Mouse (Mus musculus): ENCODE data around the gene Syt5. TPM values are rescaled to one million over a fixed set of nuclear protein-coding genes. Genes with fewer than 3 reads are reported as not detected.

Syt5 gene
- polyA plus RNA-seq, 1 experiment: 0.22 TPM

- Histone ChIP-seq H3ac (ENCODE audit: control insufficient read depth, insufficient read length) (no peak overlapping the region), H3K4me3 (no peak overlapping the region), H3K79me2 (ENCODE audit: control insufficient read depth, insufficient read depth) (peaks cover 79% of the 10 kb centered on the region), H3K36me3 (ENCODE audit: control insufficient read depth, insufficient read depth) (peaks cover 12% of the 10 kb centered on the region), H3K27me3 (ENCODE audit: control insufficient read depth, insufficient read depth, insufficient read length) (no peaks in the 10 kb centered on the region), H3K4me2 (ENCODE audit: low read depth) (no peak overlapping the region)
- TF ChIP-seq MAX (IDR thresholded peaks at IDR 0.05; ENCODE audit: low read depth): no peak
- TF ChIP-seq POLR2A (IDR thresholded peaks at IDR 0.05; ENCODE audit: insufficient read length, low read depth): no peak
- TF ChIP-seq POLR2AphosphoS2 (IDR thresholded peaks at IDR 0.05; ENCODE audit: insufficient read length, low read depth): no peak
- TF ChIP-seq CEBPB (IDR thresholded peaks at IDR 0.05; ENCODE audit: insufficient read depth, poor library complexity, severe bottlenecking): no peak
- TF ChIP-seq MYOD1 (IDR thresholded peaks at IDR 0.05; ENCODE audit: control insufficient read depth in 1 of 3, insufficient read length in 2 of 3, low read depth in 2 of 3): no peak
- TF ChIP-seq E2F4 (IDR thresholded peaks at IDR 0.05; ENCODE audit: insufficient read depth): no peak
- TF ChIP-seq MYOG (IDR thresholded peaks at IDR 0.05; ENCODE audit: control insufficient read depth in 1 of 3, insufficient read depth in 1 of 3, insufficient read length in 2 of 3, low read depth in 2 of 3): no peak
- no peak for TF ChIP-seq REST (IDR thresholded peaks at IDR 0.05; ENCODE audit: insufficient read depth, insufficient read length)
These were observed 50.9 kb downstream of the Syt5 start for GRCm38 (mm10) chr7:4496468-4496867.

- H3K4me2 ChIP-seq (ENCODE audit: low read depth): no peak overlapping the region
- no peak overlapping the region for H3ac ChIP-seq (ENCODE audit: control insufficient read depth, insufficient read length)
- no peak overlapping the region for H3K4me3 ChIP-seq
- H3K36me3 ChIP-seq (ENCODE audit: control insufficient read depth, insufficient read depth): peaks cover 19% of the 10 kb centered on the region
- no peak for TF ChIP-seq E2F4 (IDR thresholded peaks at IDR 0.05; ENCODE audit: insufficient read depth)
- TF ChIP-seq SRF (IDR thresholded peaks at IDR 0.05; ENCODE audit: control insufficient read depth, insufficient read length, low read depth): no peak
- no peak for TF ChIP-seq POLR2AphosphoS2 (IDR thresholded peaks at IDR 0.05; ENCODE audit: insufficient read length, low read depth)
- TF ChIP-seq MAX (IDR thresholded peaks at IDR 0.05; ENCODE audit: low read depth): no peak
- no peak for TF ChIP-seq POLR2A (IDR thresholded peaks at IDR 0.05; ENCODE audit: insufficient read length, low read depth)
- no peak for TF ChIP-seq USF1 (IDR thresholded peaks at IDR 0.05; ENCODE audit: low read depth)
- no peak for TF ChIP-seq CEBPB (IDR thresholded peaks at IDR 0.05; ENCODE audit: insufficient read depth, poor library complexity, severe bottlenecking)
- TF ChIP-seq TCF12 (IDR thresholded peaks at IDR 0.05; ENCODE audit: insufficient read depth, poor library complexity, severe bottlenecking): no peak
- no peak for TF ChIP-seq MYOD1 (IDR thresholded peaks at IDR 0.05; ENCODE audit: control insufficient read depth in 1 of 3, insufficient read length in 2 of 3, low read depth in 2 of 3)
- TF ChIP-seq TCF3 (IDR thresholded peaks at IDR 0.05; ENCODE audit: insufficient read length, low read depth): no peak
- no peak for TF ChIP-seq REST (IDR thresholded peaks at IDR 0.05; ENCODE audit: insufficient read depth, insufficient read length)
- no peaks in the 10 kb centered on the region for H3K27me3 ChIP-seq (ENCODE audit: control insufficient read depth, insufficient read depth, insufficient read length)
- H3K79me2 ChIP-seq (ENCODE audit: control insufficient read depth, insufficient read depth): peaks cover 66% of the 10 kb centered on the region
These were observed 53.4 kb downstream of the Syt5 start for GRCm38 (mm10) chr7:4493991-4494390.

GRCm38 (mm10) chr7:4492284-4493224 is 54.8 kb downstream of the Syt5 start:
- peaks cover 23% of the 10 kb centered on the region for H3K36me3 ChIP-seq (ENCODE audit: control insufficient read depth, insufficient read depth)
- H3ac ChIP-seq (ENCODE audit: control insufficient read depth, insufficient read length): no peak overlapping the region
- TF ChIP-seq USF1 (IDR thresholded peaks at IDR 0.05; ENCODE audit: low read depth): peak; percentile 31
- no peak for TF ChIP-seq REST (IDR thresholded peaks at IDR 0.05; ENCODE audit: insufficient read depth, insufficient read length)
- peaks cover 61% of the 10 kb centered on the region for H3K79me2 ChIP-seq (ENCODE audit: control insufficient read depth, insufficient read depth)
- no peaks in the 10 kb centered on the region for H3K27me3 ChIP-seq (ENCODE audit: control insufficient read depth, insufficient read depth, insufficient read length)
- H3K4me3 ChIP-seq: no peak overlapping the region
- H3K4me2 ChIP-seq (ENCODE audit: low read depth): peak overlapping the region; percentile 18

GRCm38 (mm10) chr7:4491308-4491707 is 56.0 kb downstream of the Syt5 start:
- Histone ChIP-seq H3K4me2 (ENCODE audit: low read depth) (peak overlapping the region; percentile 43), H3K4me3 (no peak overlapping the region), H3K27me3 (ENCODE audit: control insufficient read depth, insufficient read depth, insufficient read length) (no peaks in the 10 kb centered on the region), H3K36me3 (ENCODE audit: control insufficient read depth, insufficient read depth) (peaks cover 22% of the 10 kb centered on the region), H3ac (ENCODE audit: control insufficient read depth, insufficient read length) (no peak overlapping the region), H3K79me2 (ENCODE audit: control insufficient read depth, insufficient read depth) (peaks cover 48% of the 10 kb centered on the region)
- TF ChIP-seq CEBPB (IDR thresholded peaks at IDR 0.05; ENCODE audit: insufficient read depth, poor library complexity, severe bottlenecking) (no peak), REST (IDR thresholded peaks at IDR 0.05; ENCODE audit: insufficient read depth, insufficient read length) (no peak), SRF (IDR thresholded peaks at IDR 0.05; ENCODE audit: control insufficient read depth, insufficient read length, low read depth) (no peak), MAX (IDR thresholded peaks at IDR 0.05; ENCODE audit: low read depth) (no peak), TCF3 (IDR thresholded peaks at IDR 0.05; ENCODE audit: insufficient read length, low read depth) (no peak), MYOD1 (IDR thresholded peaks at IDR 0.05; ENCODE audit: control insufficient read depth in 1 of 3, insufficient read length in 2 of 3, low read depth in 2 of 3) (peak in 1 of 3 experiments; percentile 26), USF1 (IDR thresholded peaks at IDR 0.05; ENCODE audit: low read depth) (no peak), MYOG (IDR thresholded peaks at IDR 0.05; ENCODE audit: control insufficient read depth in 1 of 3, insufficient read depth in 1 of 3, insufficient read length in 2 of 3, low read depth in 2 of 3) (no peak), POLR2A (IDR thresholded peaks at IDR 0.05; ENCODE audit: insufficient read length, low read depth) (no peak)

Other genes with a start within 250 kb of the Syt5 start
- gene Ncr1, start 209.8 kb downstream of the Syt5 start, polyA plus RNA-seq (2012; fragmentation: generic; extraction: Trizol): not detected
- not detected for gene Gp6, start 149.8 kb downstream of the Syt5 start, polyA plus RNA-seq (2012; fragmentation: generic; extraction: Trizol)
- gene Rdh13, start 101.9 kb downstream of the Syt5 start, polyA plus RNA-seq (2012; fragmentation: generic; extraction: Trizol): 16.4 TPM
- gene Eps8l1, start 86.9 kb downstream of the Syt5 start, polyA plus RNA-seq (2012; fragmentation: generic; extraction: Trizol): 0.12 TPM
- gene Ppp1r12c, start 45.9 kb downstream of the Syt5 start, polyA plus RNA-seq (2012; fragmentation: generic; extraction: Trizol): 39.0 TPM
- gene Tnnt1, start 31.2 kb downstream of the Syt5 start, polyA plus RNA-seq (2012; fragmentation: generic; extraction: Trizol): 1,403 TPM
- gene Tnni3, start 23.3 kb downstream of the Syt5 start, polyA plus RNA-seq (2012; fragmentation: generic; extraction: Trizol): 13.3 TPM
- gene Dnaaf3, start 15.1 kb downstream of the Syt5 start, polyA plus RNA-seq (2012; fragmentation: generic; extraction: Trizol): 2.2 TPM
- gene Ptprh, start 56.5 kb upstream of the Syt5 start, polyA plus RNA-seq (2012; fragmentation: generic; extraction: Trizol): not detected
- 2.2 TPM for gene Tmem86b, start 83.9 kb upstream of the Syt5 start, polyA plus RNA-seq (2012; fragmentation: generic; extraction: Trizol)
- 46.1 TPM for gene Ppp6r1, start 111.5 kb upstream of the Syt5 start, polyA plus RNA-seq (2012; fragmentation: generic; extraction: Trizol)
- gene Hspbp1, start 137.5 kb upstream of the Syt5 start, polyA plus RNA-seq (2012; fragmentation: generic; extraction: Trizol): 67.5 TPM
- gene Brsk1, start 143.1 kb upstream of the Syt5 start, polyA plus RNA-seq (2012; fragmentation: generic; extraction: Trizol): 7.0 TPM
- gene Tmem150b, start 177.7 kb upstream of the Syt5 start, polyA plus RNA-seq (2012; fragmentation: generic; extraction: Trizol): 0.04 TPM
- 19.2 TPM for gene Kmt5c, start 192.6 kb upstream of the Syt5 start, polyA plus RNA-seq (2012; fragmentation: generic; extraction: Trizol)
- gene Cox6b2, start 205.6 kb upstream of the Syt5 start, polyA plus RNA-seq (2012; fragmentation: generic; extraction: Trizol): 0.19 TPM
- not detected for gene Fam71e2, start 223.8 kb upstream of the Syt5 start, polyA plus RNA-seq (2012; fragmentation: generic; extraction: Trizol)
- gene Il11, start 235.3 kb upstream of the Syt5 start, polyA plus RNA-seq (2012; fragmentation: generic; extraction: Trizol): 0.56 TPM
- not detected for gene Tmem190, start 235.4 kb upstream of the Syt5 start, polyA plus RNA-seq (2012; fragmentation: generic; extraction: Trizol)
- 7.1 TPM for gene Tmem238, start 242.1 kb upstream of the Syt5 start, polyA plus RNA-seq (2012; fragmentation: generic; extraction: Trizol)
- gene Rpl28, start 245.3 kb upstream of the Syt5 start, polyA plus RNA-seq (2012; fragmentation: generic; extraction: Trizol): 3,329 TPM